Comparison of ENCODE assay signal across 8 mouse cellular contexts in genomic region chr11:86356007-86356853, GRCm38 (mm10). TPM values are rescaled to one million over a fixed set of nuclear protein-coding genes. Genes with fewer than 3 reads are reported as not detected.
A peak's percentile ranks its signal among the peaks of the same experiment; 100 is the strongest.
DNase-seq lines count a peak whose midpoint lies in the region; ATAC-seq and TF ChIP-seq lines count a peak whose summit lies in the region.

No protein-coding gene starts in this region.

- H3K4me2 ChIP-seq in kidney, postnatal 0 days (ENCODE audit: low read length) = peak overlapping the region; percentile 67
- H3K4me2 ChIP-seq in heart, embryonic 11.5 days = peak overlapping the region; percentile 85
- peak overlapping the region; percentile 88 for H3K4me2 ChIP-seq in liver, embryonic 14.5 days (ENCODE audit: low read depth)
- H3K4me2 ChIP-seq in stomach, embryonic 15.5 days = peak overlapping the region; percentile 53

- H3K27me3 ChIP-seq in kidney, postnatal 0 days (ENCODE audit: insufficient read depth, low read length) = no peaks in the 10 kb centered on the region
- H3K27me3 ChIP-seq in heart, embryonic 11.5 days (ENCODE audit: control insufficient read depth, insufficient read depth, low read length) = no peaks in the 10 kb centered on the region
- H3K27me3 ChIP-seq in liver, embryonic 14.5 days (ENCODE audit: control insufficient read depth, insufficient read depth, low read length) = no peaks in the 10 kb centered on the region
- no peaks in the 10 kb centered on the region for H3K27me3 ChIP-seq in stomach, embryonic 15.5 days (replicated peaks)

- no peak for TF ChIP-seq CTCF in kidney, postnatal 0 days (IDR thresholded peaks at IDR 0.05; ENCODE audit: low read depth)
- TF ChIP-seq CTCF in bone marrow macrophage, adult 2 months (IDR thresholded peaks at IDR 0.05; ENCODE audit: low read depth, low read length) = no peak
- no peak for TF ChIP-seq CTCF in liver, embryonic 14.5 days (IDR thresholded peaks at IDR 0.05; ENCODE audit: low read depth)

- WGBS in kidney, postnatal 0 days = 3% methylated on average over 13 of the region's 13 CpGs
- WGBS in heart, embryonic 11.5 days (ENCODE audit: insufficient replicate concordance) = 10% methylated on average over 13 of the region's 13 CpGs
- WGBS in liver, embryonic 14.5 days (ENCODE audit: insufficient replicate concordance) = 3% methylated on average over 13 of the region's 13 CpGs
- 2% methylated on average over 13 of the region's 13 CpGs for WGBS in stomach, embryonic 15.5 days

- peak overlapping the region; percentile 99 for H3K9ac ChIP-seq in kidney, postnatal 0 days (ENCODE audit: low read depth, low read length)
- peak overlapping the region; percentile 99 for H3K9ac ChIP-seq in heart, embryonic 11.5 days (ENCODE audit: low read depth, low read length)
- peak overlapping the region; percentile 100 for H3K9ac ChIP-seq in liver, embryonic 14.5 days (replicated peaks)
- H3K9ac ChIP-seq in stomach, embryonic 15.5 days = peak overlapping the region; percentile 94; the same call in 1 of the 2 replicates

- peak overlapping the region; percentile 98 for H3K4me3 ChIP-seq in kidney, postnatal 0 days (replicated peaks; ENCODE audit: low read depth, low read length)
- peak overlapping the region; percentile 97 for H3K4me3 ChIP-seq in bone marrow macrophage, adult 2 months (ENCODE audit: insufficient read depth, low read length)
- peak overlapping the region; percentile 97 for H3K4me3 ChIP-seq in heart, embryonic 11.5 days (ENCODE audit: low read depth, low read length)
- peak overlapping the region; percentile 98 to 100 for H3K4me3 ChIP-seq in liver, embryonic 14.5 days (ENCODE audit: insufficient read depth in 1 of 2, low read depth in 2 of 2, low read length in 2 of 2)
- H3K4me3 ChIP-seq in stomach, embryonic 15.5 days (replicated peaks) = peak overlapping the region; percentile 85

- no peak for DNase-seq in kidney, postnatal 0 days (ENCODE audit: low spot score)
- DNase-seq in kidney, adult 18-20 months = no peak
- peak; percentile 55 to 66 (median 57) for DNase-seq in liver, embryonic 14.5 days (ENCODE audit: low read depth in 3 of 3, low spot score in 3 of 3)
- DNase-seq in right cerebral cortex, postnatal 14 days = no peak
- DNase-seq in urinary bladder, postnatal 4 days (ENCODE audit: low spot score in 2 of 2) = no peak

- TF ChIP-seq EP300 in liver, embryonic 14.5 days (IDR thresholded peaks at IDR 0.05; ENCODE audit: low read depth) = no peak

- H3K36me3 ChIP-seq in kidney, postnatal 0 days (ENCODE audit: insufficient read depth, low read length) = peaks cover 6% of the 10 kb centered on the region; the same call in 1 of the 2 replicates
- H3K36me3 ChIP-seq in heart, embryonic 11.5 days (ENCODE audit: control insufficient read depth, insufficient read depth, low read length) = peaks cover 4% of the 10 kb centered on the region
- peaks cover 20% of the 10 kb centered on the region for H3K36me3 ChIP-seq in liver, embryonic 14.5 days (replicated peaks; ENCODE audit: control insufficient read depth, insufficient read depth, low read depth)
- H3K36me3 ChIP-seq in stomach, embryonic 15.5 days = 0 out of 2 replicates have a peak, but pooled peaks cover 4% of the 10 kb centered on the region

- peaks cover 8% of the 10 kb centered on the region; the same call in 1 of the 2 replicates for H3K4me1 ChIP-seq in kidney, postnatal 0 days (replicated peaks; ENCODE audit: insufficient read depth, low read length)
- peaks cover 14% of the 10 kb centered on the region for H3K4me1 ChIP-seq in bone marrow macrophage, adult 2 months (ENCODE audit: control insufficient read depth, insufficient read depth, low read length)
- peaks cover 14% of the 10 kb centered on the region; the same call in 1 of the 2 replicates for H3K4me1 ChIP-seq in heart, embryonic 11.5 days (ENCODE audit: control insufficient read depth, insufficient read depth, low read length)
- H3K4me1 ChIP-seq in liver, embryonic 14.5 days (replicated peaks; ENCODE audit: control insufficient read depth in 2 of 2, insufficient read depth in 2 of 2, low read length in 1 of 2) = peaks cover 12 to 16% of the 10 kb centered on the region in 2 experiments
- peaks cover 5% of the 10 kb centered on the region for H3K4me1 ChIP-seq in stomach, embryonic 15.5 days

- TF ChIP-seq POLR2A in bone marrow macrophage, adult 2 months (IDR thresholded peaks at IDR 0.05; ENCODE audit: borderline replicate concordance, low read depth, low read length) = no peak

- H3K9me3 ChIP-seq in kidney, postnatal 0 days (replicated peaks; ENCODE audit: low read length) = no peaks in the 10 kb centered on the region
- no peaks in the 10 kb centered on the region for H3K9me3 ChIP-seq in heart, embryonic 11.5 days (replicated peaks; ENCODE audit: control insufficient read depth, low read length)
- H3K9me3 ChIP-seq in liver, embryonic 14.5 days (ENCODE audit: control insufficient read depth, low read length) = no peaks in the 10 kb centered on the region
- no peaks in the 10 kb centered on the region for H3K9me3 ChIP-seq in stomach, embryonic 15.5 days

- H3K27ac ChIP-seq in kidney, postnatal 0 days = peak overlapping the region; percentile 99
- H3K27ac ChIP-seq in bone marrow macrophage, adult 2 months (ENCODE audit: insufficient read depth, low read depth, low read length) = peak overlapping the region; percentile 61
- H3K27ac ChIP-seq in heart, embryonic 11.5 days (ENCODE audit: low read depth, low read length) = 0 out of 2 replicates have a peak overlapping the region, but pooled peaks have one; percentile 22
- H3K27ac ChIP-seq in liver, embryonic 14.5 days = peak overlapping the region; percentile 90
- H3K27ac ChIP-seq in stomach, embryonic 15.5 days = peak overlapping the region; percentile 99; the same call in 1 of the 2 replicates

- ATAC-seq in kidney, postnatal 0 days (replicated peaks; ENCODE audit: low FRiP score, low read depth) = no peak
- ATAC-seq in heart, embryonic 11.5 days (replicated peaks; ENCODE audit: insufficient number of reproducible peaks, low FRiP score, low TSS enrichment) = no peak
- ATAC-seq in liver, embryonic 14.5 days (ENCODE audit: insufficient read depth) = no peak
- no peak for ATAC-seq in stomach, embryonic 15.5 days (ENCODE audit: insufficient read depth, low FRiP score, low read depth)

RNA-seq across cellular contexts. Expression of gene Med13, which starts 1.2 kb away (rescaled TPM):
- 8.1 and 8.3 TPM in 2 replicates for polyA plus RNA-seq in kidney, postnatal 0 days (2015; fragmentation: Nextera tagmentation; extraction: Ambion mirVana)
- 28.2 and 34.9 TPM in 2 replicates for polyA plus RNA-seq in bone marrow macrophage, adult 2 months (2012; ENCODE audit: insufficient read depth, insufficient read length, missing spikeins)
- polyA plus RNA-seq in heart, embryonic 11.5 days (2014; fragmentation: Nextera tagmentation; extraction: Ambion mirVana) = 9.6 and 10.3 TPM in 2 replicates
- polyA plus RNA-seq in liver, embryonic 14.5 days (2012; rRNA removed) = 4.5 and 5.0 TPM in 2 replicates
- 3.7 and 4.4 TPM in 2 replicates for polyA plus RNA-seq in liver, embryonic 14.5 days (2014; fragmentation: Nextera tagmentation; extraction: Ambion mirVana)
- 8.6 and 9.2 TPM in 2 replicates for polyA plus RNA-seq in stomach, embryonic 15.5 days (2015; fragmentation: Nextera tagmentation; extraction: Ambion mirVana)

Comparison
In these comparisons a context has a peak if more than half of its experiments do, and no peak if none do; other contexts are left out.
1. DNase-seq: peak in liver, embryonic 14.5 days (3 of 3); none in kidney, postnatal 0 days (single experiment), kidney, adult 18-20 months (single experiment), right cerebral cortex, postnatal 14 days (single experiment) and urinary bladder, postnatal 4 days (0 of 2).
2. H3K27ac ChIP-seq: peak in every context shown above with its lines; median percentile 99 in kidney, postnatal 0 days; 99 in stomach, embryonic 15.5 days; 90 in liver, embryonic 14.5 days; 61 in bone marrow macrophage, adult 2 months; 22 in heart, embryonic 11.5 days.
3. Peak in every context shown above with its lines, with median percentiles within 50 percentile points of each other: H3K4me2 ChIP-seq, H3K4me3 ChIP-seq and H3K9ac ChIP-seq.